Mouse (Mus musculus) stomach, embryonic 15.5 days (tissue): ENCODE measurements at regions not wholly inside any gene's neighbourhood (a gene's known extent, or its start where the extent isn't known, plus 50 kb on each side); places are given as distances from the start of the nearest gene placed in this dataset.

Source experiments
- ATAC-seq: fragments of 200-750 bp; cut with Nextera tagmentation; 2 replicates; pipeline ENCODE4 v1.8.0; 2017; ENCODE audit warnings: low read depth, moderate number of reproducible peaks, moderate TSS enrichment; ENCODE audit not compliant: insufficient read depth, low FRiP score
- H3K27ac ChIP-seq: fragments of 300-500 bp; sonication (generic); 2 replicates; pipeline ENCODE4 v1.5.1; 2015; ENCODE audit warnings: mild to moderate bottlenecking, inconsistent platforms
- H3K27me3 ChIP-seq: fragments of 300-500 bp; sonication (generic); replicated peaks from 2 replicates; pipeline ENCODE4 v1.6.1; 2015; ENCODE audit warnings: inconsistent platforms
- H3K36me3 ChIP-seq: fragments of 300-500 bp; sonication (generic); 2 replicates; pipeline ENCODE4 v1.6.1; 2015; ENCODE audit warnings: inconsistent platforms
- H3K4me1 ChIP-seq: fragments of 300-500 bp; sonication (generic); 2 replicates; pipeline ENCODE4 v1.6.1; 2015; ENCODE audit warnings: inconsistent platforms
- H3K4me2 ChIP-seq: fragments of 300-500 bp; sonication (generic); 2 replicates; pipeline ENCODE4 v1.6.1; 2015; ENCODE audit warnings: mild to moderate bottlenecking, inconsistent platforms
- H3K4me3 ChIP-seq: fragments of 300-500 bp; sonication (generic); replicated peaks from 2 replicates; pipeline ENCODE4 v1.5.1; 2015; ENCODE audit warnings: inconsistent platforms
- H3K9ac ChIP-seq: fragments of 300-500 bp; sonication (generic); 2 replicates; pipeline ENCODE4 v1.6.1; 2015; ENCODE audit warnings: inconsistent platforms
- H3K9me3 ChIP-seq: fragments of 300-500 bp; sonication (generic); 2 replicates; pipeline ENCODE4 v1.6.1; 2016; ENCODE audit warnings: inconsistent platforms
- WGBS: fragments of 180-500 bp; shearing (Covaris S2); methylation state at CpG from one replicate; pipeline ENCODE4 v1.1.7; 2015; 5-methylcytosine and 5-hydroxymethylcytosine counted together

GRCm38 (mm10) chr11:94866176-94866967 is 69.7 kb upstream of the Col1a1 start:
- Histone ChIP-seq H3K4me1 (no peaks in the 10 kb centered on the region; the same call in 1 of the 2 replicates), H3K9ac (no peak overlapping the region), H3K9me3 (no peaks in the 10 kb centered on the region), H3K36me3 (no peaks in the 10 kb centered on the region), H3K4me2 (no peak overlapping the region), H3K27ac (no peak overlapping the region), H3K27me3 (no peaks in the 10 kb centered on the region), H3K4me3 (no peak overlapping the region)
- ATAC-seq: peak; percentile 64; the same call in 1 of the 2 replicates
- WGBS: 16% methylated on average over 9 of the region's 9 CpGs

- Histone ChIP-seq H3K36me3 (no peaks in the 10 kb centered on the region), H3K27ac (no peak overlapping the region), H3K9ac (no peak overlapping the region), H3K4me3 (no peak overlapping the region), H3K9me3 (no peaks in the 10 kb centered on the region), H3K27me3 (no peaks in the 10 kb centered on the region), H3K4me2 (no peak overlapping the region), H3K4me1 (no peaks in the 10 kb centered on the region)
- 86% methylated on average over 3 of the region's 3 CpGs for WGBS
- ATAC-seq: no peak
These were observed 67.6 kb upstream of the Tmem92 start for GRCm38 (mm10) chr11:94850129-94850528.

- no peaks in the 10 kb centered on the region for H3K36me3 ChIP-seq
- H3K27ac ChIP-seq: no peak overlapping the region
- H3K27me3 ChIP-seq: no peaks in the 10 kb centered on the region
- H3K4me1 ChIP-seq: no peaks in the 10 kb centered on the region
- H3K9ac ChIP-seq: no peak overlapping the region
- H3K4me2 ChIP-seq: no peak overlapping the region
- H3K9me3 ChIP-seq: no peaks in the 10 kb centered on the region
- ATAC-seq: no peak
- H3K4me3 ChIP-seq: no peak overlapping the region
These were observed 56.6 kb upstream of the Tmem92 start for GRCm38 (mm10) chr11:94839133-94839532.

- H3K27me3 ChIP-seq: no peaks in the 10 kb centered on the region
- H3K27ac ChIP-seq: no peak overlapping the region
- H3K4me1 ChIP-seq: no peaks in the 10 kb centered on the region
- WGBS: 65% methylated on average over 3 of the region's 3 CpGs
- H3K9me3 ChIP-seq: no peaks in the 10 kb centered on the region
- no peak overlapping the region for H3K4me2 ChIP-seq
- H3K9ac ChIP-seq: no peak overlapping the region
- no peaks in the 10 kb centered on the region for H3K36me3 ChIP-seq
- ATAC-seq: no peak
- no peak overlapping the region for H3K4me3 ChIP-seq
These were observed 55.6 kb upstream of the Tmem92 start for GRCm38 (mm10) chr11:94838140-94838539.

- H3K4me3 ChIP-seq: no peak overlapping the region
- no peaks in the 10 kb centered on the region for H3K9me3 ChIP-seq
- H3K36me3 ChIP-seq: no peaks in the 10 kb centered on the region
- no peaks in the 10 kb centered on the region for H3K4me1 ChIP-seq
- no peak overlapping the region for H3K27ac ChIP-seq
- H3K9ac ChIP-seq: no peak overlapping the region
- ATAC-seq: no peak
- H3K4me2 ChIP-seq: no peak overlapping the region
- H3K27me3 ChIP-seq: no peaks in the 10 kb centered on the region
These were observed 53.8 kb upstream of the Tmem92 start for GRCm38 (mm10) chr11:94836347-94836746.

- no peak overlapping the region for H3K4me2 ChIP-seq
- 24% methylated on average over 13 of the region's 13 CpGs for whole genome bisulfite sequencing
- no peak overlapping the region for H3K9ac ChIP-seq
- H3K27me3 ChIP-seq: no peaks in the 10 kb centered on the region
- no peaks in the 10 kb centered on the region for H3K36me3 ChIP-seq
- no peak overlapping the region for H3K4me3 ChIP-seq
- no peak for ATAC-seq
- no peak overlapping the region for H3K27ac ChIP-seq
- H3K4me1 ChIP-seq: no peaks in the 10 kb centered on the region
- H3K9me3 ChIP-seq: no peaks in the 10 kb centered on the region
These were observed 49.9 kb upstream of the Tmem92 start for GRCm38 (mm10) chr11:94832246-94832985.
